Comparison of ENCODE assay signal across 23 mouse cellular contexts in the genomic region with DNA sequence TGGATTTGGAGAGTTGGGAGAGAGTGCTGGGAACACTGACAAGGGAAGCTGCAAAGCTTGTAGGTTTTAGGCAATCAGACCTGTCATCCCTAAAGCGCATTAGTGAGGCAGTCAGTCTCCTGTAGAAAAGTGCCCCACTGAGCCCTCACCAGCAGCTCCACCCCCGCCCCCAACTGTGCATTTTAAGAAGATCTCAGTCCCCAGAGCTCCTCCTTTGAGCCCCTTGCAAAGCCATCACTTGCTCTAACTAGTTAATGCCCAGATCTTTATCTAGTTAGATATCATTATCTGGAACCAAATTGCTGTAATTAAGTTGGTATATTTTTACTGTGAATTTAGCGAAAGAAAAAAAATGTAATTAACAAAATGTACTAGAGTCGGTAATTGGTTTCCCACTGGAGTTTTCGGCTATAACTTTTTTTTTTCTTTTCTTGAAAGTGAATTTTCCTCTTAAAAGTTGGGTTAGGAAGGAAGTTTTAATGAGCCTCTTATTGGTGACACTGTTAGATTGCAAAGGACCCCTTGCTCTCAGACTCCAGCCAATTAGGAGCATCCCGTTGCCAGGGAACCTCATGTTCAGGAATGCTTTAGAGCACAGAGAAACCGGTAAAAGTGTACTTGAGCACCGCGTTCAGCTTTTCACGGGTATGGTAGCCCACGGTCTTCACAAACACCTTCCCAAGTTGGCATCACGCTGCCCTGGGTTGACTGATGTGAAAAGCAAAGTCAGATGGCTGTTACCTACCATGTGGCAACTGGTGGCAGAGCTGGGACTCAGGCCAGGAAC. TPM values are rescaled to one million over a fixed set of nuclear protein-coding genes. Genes with fewer than 3 reads are reported as not detected.
A peak's percentile ranks its signal among the peaks of the same experiment; 100 is the strongest.
DNase-seq lines count a peak whose midpoint lies in the region; ATAC-seq and TF ChIP-seq lines count a peak whose summit lies in the region.
"Had no signal": no experiment of that assay in that cellular context is flagged by ENCODE, and none has a peak within 500 bp of the region (broad histone marks: within the 10 kb centered on the region; RNA-seq: fewer than 3 reads in every experiment).

No protein-coding gene starts in this region.

- no peak for TF ChIP-seq POLR2A in brain, embryonic 14.5 days (IDR thresholded peaks at IDR 0.05; ENCODE audit: borderline replicate concordance, extremely low read depth, insufficient read depth, insufficient read length, poor library complexity, severe bottlenecking)

- H3K36me3 ChIP-seq in kidney, embryonic 15.5 days = no peaks in the 10 kb centered on the region
- no peaks in the 10 kb centered on the region for H3K36me3 ChIP-seq in forebrain, embryonic 11.5 days (ENCODE audit: control insufficient read depth, insufficient read depth, low read length)
- H3K36me3 ChIP-seq in heart, embryonic 12.5 days = no peaks in the 10 kb centered on the region
- H3K36me3 ChIP-seq: heart, embryonic 10.5 days; limb, embryonic 13.5 days; liver, embryonic 13.5 days; lung, embryonic 15.5 days had no signal

- no peaks in the 10 kb centered on the region for H3K27me3 ChIP-seq in kidney, embryonic 15.5 days
- H3K27me3 ChIP-seq in forebrain, embryonic 11.5 days (ENCODE audit: control insufficient read depth, insufficient read depth, low read length) = no peaks in the 10 kb centered on the region
- H3K27me3 ChIP-seq in heart, embryonic 12.5 days (replicated peaks) = 0 out of 2 replicates have a peak, but pooled peaks cover 3% of the 10 kb centered on the region
- H3K27me3 ChIP-seq: CH12.LX; hindbrain, embryonic 13.5 days; limb, embryonic 13.5 days; liver, embryonic 13.5 days; lung, embryonic 15.5 days had no signal

- TF ChIP-seq CTCF in brain, embryonic 14.5 days (IDR thresholded peaks at IDR 0.05; ENCODE audit: borderline replicate concordance, extremely low read depth, insufficient read depth, insufficient read length) = no peak

- no peak overlapping the region for H3K4me3 ChIP-seq in kidney, embryonic 15.5 days (replicated peaks)
- no peak overlapping the region for H3K4me3 ChIP-seq in forebrain, embryonic 11.5 days (ENCODE audit: low read depth, low read length)
- no peak overlapping the region for H3K4me3 ChIP-seq in heart, embryonic 12.5 days
- H3K4me3 ChIP-seq: gastrocnemius, adult 2 months; heart, embryonic 10.5 days; hindbrain, embryonic 13.5 days; limb, embryonic 13.5 days; liver, embryonic 13.5 days; lung, embryonic 15.5 days had no signal

- H3K9ac ChIP-seq in kidney, embryonic 15.5 days = no peak overlapping the region
- H3K9ac ChIP-seq in forebrain, embryonic 11.5 days (ENCODE audit: low read length) = no peak overlapping the region
- H3K9ac ChIP-seq in heart, embryonic 12.5 days = no peak overlapping the region
- H3K9ac ChIP-seq: hindbrain, embryonic 13.5 days; limb, embryonic 13.5 days; liver, embryonic 13.5 days; lung, embryonic 15.5 days had no signal

- DNase-seq in kidney, adult 8-10 months = no peak
- peak; percentile 93 for DNase-seq in brain, embryonic 14.5 days (ENCODE audit: low read depth)
- DNase-seq in forebrain, embryonic 11.5 days (ENCODE audit: low spot score) = peak; percentile 83
- peak; percentile 13 for DNase-seq in forelimb bud, embryonic 11.5 days (ENCODE audit: low read depth, low spot score)
- DNase-seq in right cerebral cortex, postnatal 25 days = no peak
- DNase-seq: adrenal gland, postnatal 14 days; cerebellum, adult 18-20 months; gastrocnemius, adult 2 months; heart, postnatal 10 days; kidney, adult 9 months; kidney, postnatal 36 days; liver, embryonic 13.5 days; lung, postnatal 4 days; right cerebral cortex, postnatal 14 days; thymus, postnatal 36 days had no signal

- ATAC-seq in kidney, embryonic 15.5 days (replicated peaks; ENCODE audit: low FRiP score) = no peak
- ATAC-seq in forebrain, embryonic 11.5 days (replicated peaks; ENCODE audit: low FRiP score) = peak; percentile 72
- ATAC-seq in heart, embryonic 12.5 days (ENCODE audit: insufficient number of reproducible peaks, low FRiP score) = no peak
- ATAC-seq: inflammation-experienced regulatory T-cells, adult 6 months had no signal

- H3K4me2 ChIP-seq in kidney, embryonic 15.5 days = no peak overlapping the region
- H3K4me2 ChIP-seq in forebrain, embryonic 11.5 days (ENCODE audit: low read depth, low read length, severe bottlenecking) = no peak overlapping the region
- no peak overlapping the region for H3K4me2 ChIP-seq in heart, embryonic 12.5 days
- H3K4me2 ChIP-seq: hindbrain, embryonic 13.5 days; limb, embryonic 13.5 days; liver, embryonic 13.5 days; lung, embryonic 15.5 days had no signal

- no peaks in the 10 kb centered on the region for H3K4me1 ChIP-seq in kidney, embryonic 15.5 days
- peaks cover 5% of the 10 kb centered on the region; the same call in 1 of the 2 replicates for H3K4me1 ChIP-seq in forebrain, embryonic 11.5 days (replicated peaks; ENCODE audit: control insufficient read depth, insufficient read depth, low read length)
- H3K4me1 ChIP-seq in heart, embryonic 12.5 days (replicated peaks) = no peaks in the 10 kb centered on the region
- H3K4me1 ChIP-seq: heart, embryonic 10.5 days; hindbrain, embryonic 13.5 days; limb, embryonic 13.5 days; liver, embryonic 13.5 days; lung, embryonic 15.5 days had no signal

- 0 out of 2 replicates have a peak overlapping the region, but pooled peaks have one; percentile 14 for H3K27ac ChIP-seq in kidney, embryonic 15.5 days
- H3K27ac ChIP-seq in forebrain, embryonic 11.5 days (ENCODE audit: low read depth, low read length) = peak overlapping the region; percentile 66
- no peak overlapping the region for H3K27ac ChIP-seq in heart, embryonic 12.5 days (ENCODE audit: poor library complexity, severe bottlenecking)
- H3K27ac ChIP-seq: gastrocnemius, adult 2 months; heart, embryonic 10.5 days; hindbrain, embryonic 13.5 days; limb, embryonic 13.5 days; liver, embryonic 13.5 days; lung, embryonic 15.5 days had no signal

- WGBS in kidney, embryonic 15.5 days = 57% methylated on average over 12 of the region's 12 CpGs
- WGBS in forebrain, embryonic 11.5 days = 9% methylated on average over 12 of the region's 12 CpGs
- 28% methylated on average over 12 of the region's 12 CpGs for WGBS in heart, embryonic 12.5 days

- H3K9me3 ChIP-seq in kidney, embryonic 15.5 days (replicated peaks) = no peaks in the 10 kb centered on the region
- no peaks in the 10 kb centered on the region for H3K9me3 ChIP-seq in forebrain, embryonic 11.5 days (ENCODE audit: control insufficient read depth, low read length)
- 0 out of 2 replicates have a peak, but pooled peaks cover 3% of the 10 kb centered on the region for H3K9me3 ChIP-seq in heart, embryonic 12.5 days (replicated peaks)
- H3K9me3 ChIP-seq: heart, embryonic 10.5 days; hindbrain, embryonic 13.5 days; limb, embryonic 13.5 days; lung, embryonic 15.5 days had no signal

RNA-seq across cellular contexts. Expression of a gene that starts 22.9 kb away (rescaled TPM):
- 0.92 and 0.96 TPM in 2 replicates for polyA plus RNA-seq in kidney, embryonic 15.5 days (2015; fragmentation: Nextera tagmentation; extraction: Ambion mirVana)
- polyA plus RNA-seq in brain, embryonic 14.5 days (2012; rRNA removed) = 3.9 and 5.1 TPM in 2 replicates
- 0.12 and 0.15 TPM in 2 replicates for polyA plus RNA-seq in forebrain, embryonic 11.5 days (2014; fragmentation: Nextera tagmentation; extraction: Ambion mirVana)
- polyA plus RNA-seq in heart, embryonic 12.5 days (2016; fragmentation: Nextera tagmentation; extraction: Ambion mirVana) = 0.09 and 0.10 TPM in 2 replicates
- polyA plus RNA-seq: liver, embryonic 13.5 days had no signal

Comparison
In these comparisons a context has a peak if more than half of its experiments do, and no peak if none do; other contexts are left out.
1. DNase-seq: peak in brain, embryonic 14.5 days (single experiment), forebrain, embryonic 11.5 days (single experiment) and forelimb bud, embryonic 11.5 days (single experiment); none in kidney, adult 8-10 months (0 of 2) and right cerebral cortex, postnatal 25 days (single experiment).